Mouse (Mus musculus): ENCODE results near the gene Dus1l.
"Not testable (repeated sequence)": the region's sequence is repeated elsewhere in the genome, so short reads cannot be mapped to it uniquely, and the experiment has no call there.

Dus1l gene

GRCm38 (mm10) chr11:120819556-120819955, 23.4 kb upstream of the Dus1l start:
- no peak for DNase-seq (ENCODE audit: low spot score)

- DNase-seq (ENCODE audit: low spot score) = no peak
Observed at GRCm38 (mm10) chr11:120818251-120818650, 22.0 kb upstream of the Dus1l start.

DNA sequence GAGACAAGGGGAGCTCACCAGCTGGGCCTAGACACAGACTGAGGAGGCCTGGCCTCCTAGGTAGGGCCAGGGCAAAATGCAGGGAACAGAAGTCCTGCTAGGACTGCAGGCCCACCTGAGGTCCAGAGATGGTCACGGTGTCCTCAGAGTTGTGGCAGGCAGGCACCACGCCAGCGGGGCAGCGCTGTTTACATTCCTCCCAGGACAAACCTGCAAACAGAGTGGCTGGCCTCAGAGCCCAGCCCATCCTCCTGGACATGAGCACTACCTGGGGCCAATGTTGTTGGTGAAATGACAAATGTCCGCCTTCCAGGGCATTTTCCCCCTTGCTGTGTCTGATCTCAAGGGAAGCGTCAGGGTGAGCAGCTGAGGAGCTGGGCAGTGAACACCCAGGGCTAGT, 21.2 kb upstream of the Dus1l start:
- no peak for DNase-seq (ENCODE audit: low spot score)

- no peak for DNase-seq (ENCODE audit: low spot score)
Observed at GRCm38 (mm10) chr11:120812068-120812467, 15.9 kb upstream of the Dus1l start.

- no peak for DNase-seq (ENCODE audit: low spot score)
Observed at GRCm38 (mm10) chr11:120808010-120808409, 11.8 kb upstream of the Dus1l start.

- no peak for DNase-seq (ENCODE audit: low spot score)
Observed at GRCm38 (mm10) chr11:120805375-120806298, 9.4 kb upstream of the Dus1l start.

GRCm38 (mm10) chr11:120804769-120805168, 8.6 kb upstream of the Dus1l start:
- no peak for DNase-seq (ENCODE audit: low spot score)

DNA sequence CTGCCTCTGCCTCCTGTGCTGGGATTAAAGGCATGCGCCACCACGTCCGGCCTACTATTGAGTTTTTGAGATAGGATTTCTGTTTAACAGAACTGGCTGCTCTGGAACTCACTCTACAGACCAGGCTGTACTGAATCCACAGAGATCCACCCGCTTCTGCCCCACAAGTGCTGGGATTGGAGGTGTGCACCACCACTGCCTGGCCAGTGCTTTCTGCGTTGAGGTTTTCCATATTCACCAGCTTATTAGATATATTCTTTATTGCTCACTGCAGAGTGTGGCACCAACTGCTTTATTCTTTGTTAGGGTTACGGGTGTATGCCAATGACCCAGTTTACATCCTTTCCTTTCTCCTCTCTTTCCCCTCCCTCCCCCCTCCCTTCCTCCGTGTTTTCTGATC, 8.1 kb upstream of the Dus1l start:
- no peak for DNase-seq (ENCODE audit: low spot score)

DNA sequence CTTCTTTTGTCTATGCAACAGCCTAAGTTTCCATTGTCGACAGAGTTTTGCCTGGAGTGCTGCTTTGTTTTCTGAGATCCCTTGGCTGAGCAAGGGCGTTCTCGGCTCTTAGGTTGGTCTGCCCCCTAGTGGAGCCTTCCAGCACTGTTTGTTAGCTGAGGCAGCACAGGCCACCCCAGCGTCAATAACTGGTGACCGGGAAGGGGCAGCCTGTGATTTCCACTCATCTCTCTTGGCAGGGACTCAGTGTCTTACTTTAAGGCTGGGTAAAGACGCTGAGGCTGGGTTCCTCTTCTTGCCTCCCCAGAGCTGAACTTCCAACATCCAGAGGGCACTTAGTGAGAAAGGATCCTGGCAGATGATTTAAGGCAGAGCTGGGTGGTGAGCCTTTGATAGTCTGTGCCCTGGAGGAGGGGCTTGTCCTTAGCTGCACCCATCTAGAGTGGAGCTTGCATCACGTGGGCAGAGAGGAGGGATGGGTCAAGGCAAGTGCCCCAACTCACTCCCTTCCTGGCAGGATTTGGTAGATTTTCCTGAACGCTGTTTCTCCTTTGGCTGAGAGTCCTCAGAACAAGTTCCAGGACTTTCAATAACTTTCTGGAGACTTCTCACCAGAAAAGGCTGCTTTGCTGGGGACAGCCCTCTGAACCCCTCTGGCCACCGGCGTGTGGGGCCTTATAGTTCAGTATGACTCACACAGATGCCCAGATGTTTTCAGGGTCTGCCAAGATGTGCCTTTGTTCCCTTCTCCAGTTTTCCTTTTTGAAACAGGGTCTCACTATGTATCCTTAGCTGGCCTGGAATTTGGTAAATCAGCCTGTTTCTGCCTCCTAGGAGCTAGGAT, 4.1 kb upstream of the Dus1l start:
- peak; percentile 66 for DNase-seq (ENCODE audit: low spot score)

DNA sequence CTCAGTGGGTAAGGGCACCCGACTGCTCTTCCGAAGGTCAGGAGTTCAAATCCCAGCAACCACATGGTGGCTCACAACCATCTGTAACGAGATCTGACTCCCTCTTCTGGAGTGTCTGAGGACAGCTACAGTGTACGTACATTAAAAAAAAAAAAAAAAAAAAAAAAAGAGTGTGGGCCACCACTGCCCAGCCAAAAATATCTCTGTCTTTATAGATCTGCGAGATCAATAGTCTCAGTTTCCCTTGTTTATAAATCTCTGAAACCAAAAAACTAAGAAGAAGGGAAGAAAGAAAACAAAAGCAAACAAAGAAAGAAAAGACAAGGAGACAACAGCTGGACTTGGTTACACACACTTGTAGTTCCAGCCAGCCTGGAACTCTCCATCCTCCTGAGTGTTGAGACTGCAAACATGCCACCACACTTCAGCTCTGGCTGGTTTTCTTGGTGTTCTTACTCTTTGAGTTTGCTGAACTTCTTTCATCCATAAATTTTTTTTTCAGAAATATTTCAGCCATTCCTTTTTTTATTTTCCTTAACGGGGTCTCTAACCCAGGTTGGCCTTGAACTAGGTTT, 3.2 kb upstream of the Dus1l start:
- DNase-seq (ENCODE audit: low spot score) = no peak

DNA sequence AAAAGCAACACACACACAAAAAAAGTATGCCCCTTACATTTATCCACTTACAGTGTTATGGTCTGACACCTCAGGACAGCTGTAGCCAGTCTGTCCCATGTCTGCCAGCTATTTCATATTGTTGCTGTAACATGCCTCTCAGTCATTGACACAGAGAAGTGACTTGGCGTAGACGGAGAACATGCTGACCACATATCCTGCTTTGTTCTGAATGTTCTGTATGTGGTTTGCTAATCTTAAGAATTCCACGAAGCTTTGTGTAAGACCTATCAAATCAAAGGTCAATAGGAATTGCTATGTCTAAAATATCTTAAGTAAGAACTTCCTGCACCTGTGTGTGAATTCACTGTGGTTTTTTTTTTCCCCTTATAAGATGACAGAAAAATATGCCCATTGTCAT, 2.0 kb upstream of the Dus1l start:
- no peak for DNase-seq (ENCODE audit: low spot score)

DNA sequence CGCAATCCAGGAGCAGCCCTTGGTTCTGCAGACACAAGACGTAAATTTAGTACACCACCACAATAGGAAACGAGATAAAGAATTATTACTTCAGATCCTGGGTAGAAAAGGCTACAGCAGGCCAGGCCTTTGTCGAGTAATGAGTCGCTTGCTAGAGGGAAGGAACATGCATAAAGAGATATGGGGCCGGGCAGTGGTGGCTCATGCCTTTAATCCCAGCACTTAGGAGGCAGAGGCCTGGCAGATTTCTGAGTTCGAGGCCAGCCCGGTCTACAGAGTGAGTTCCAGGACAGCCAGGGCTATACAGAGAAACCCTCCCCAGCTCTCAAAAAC, 377 bp upstream of the Dus1l start:
- no peak for DNase-seq (ENCODE audit: low spot score)

- DNase-seq (ENCODE audit: low spot score) = no peak
Observed at GRCm38 (mm10) chr11:120792652-120793051, 3.6 kb downstream of the Dus1l start.

DNA sequence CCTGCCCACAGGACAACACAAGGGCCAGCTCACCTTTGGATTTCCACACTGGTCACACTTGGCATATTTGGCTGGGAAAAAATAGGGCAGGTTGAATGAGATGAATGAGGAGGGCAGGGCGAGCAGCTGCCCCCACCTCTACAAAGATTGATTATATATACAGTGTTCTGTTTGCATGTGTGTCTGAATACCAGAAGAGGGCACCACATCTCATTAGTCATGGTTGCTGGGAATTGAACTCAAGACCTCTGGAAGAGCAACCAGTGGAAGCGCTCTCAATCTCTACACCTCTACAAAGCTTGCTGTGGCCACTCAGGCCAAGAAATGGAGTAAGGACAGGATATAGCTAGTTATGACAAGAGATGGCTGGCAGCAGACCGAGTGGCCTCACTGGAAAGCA, 6.4 kb downstream of the Dus1l start:
- no peak for DNase-seq (ENCODE audit: low spot score)

GRCm38 (mm10) chr11:120789355-120789754, 6.8 kb downstream of the Dus1l start:
- DNase-seq (ENCODE audit: low spot score) = no peak

DNA sequence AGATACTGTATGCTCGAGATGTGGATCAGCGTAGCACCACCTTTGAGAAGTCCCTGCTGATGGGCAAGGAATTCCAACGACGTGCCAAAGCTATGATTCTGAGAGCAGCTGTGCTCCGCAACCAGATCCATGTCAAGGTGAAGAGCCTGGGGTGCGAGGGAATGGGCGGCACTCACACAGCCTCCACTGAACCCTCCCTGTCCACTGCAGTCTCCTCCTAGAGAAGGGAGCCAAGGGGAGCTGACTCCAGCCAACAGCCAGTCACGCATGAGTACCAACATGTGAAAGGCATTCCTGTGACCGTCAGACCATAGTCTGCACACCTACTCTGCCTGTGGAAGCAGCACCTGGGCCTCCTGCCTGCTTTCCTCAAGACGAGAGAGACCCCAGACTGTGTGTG, 7.7 kb downstream of the Dus1l start:
- DNase-seq (ENCODE audit: low spot score) = not testable (repeated sequence)

- no peak for DNase-seq (ENCODE audit: low spot score)
Observed at GRCm38 (mm10) chr11:120785145-120785544, 11.1 kb downstream of the Dus1l start.

- peak; percentile 62 for DNase-seq (ENCODE audit: low spot score)
Observed at GRCm38 (mm10) chr11:120784064-120784791, 12.0 kb downstream of the Dus1l start, which contains the start of the genes Rfng and Gps1. Gene Rfng, minus strand, starts transcription at chr11:120784207. Gene Gps1, plus strand, starts transcription at chr11:120784272.

DNA sequence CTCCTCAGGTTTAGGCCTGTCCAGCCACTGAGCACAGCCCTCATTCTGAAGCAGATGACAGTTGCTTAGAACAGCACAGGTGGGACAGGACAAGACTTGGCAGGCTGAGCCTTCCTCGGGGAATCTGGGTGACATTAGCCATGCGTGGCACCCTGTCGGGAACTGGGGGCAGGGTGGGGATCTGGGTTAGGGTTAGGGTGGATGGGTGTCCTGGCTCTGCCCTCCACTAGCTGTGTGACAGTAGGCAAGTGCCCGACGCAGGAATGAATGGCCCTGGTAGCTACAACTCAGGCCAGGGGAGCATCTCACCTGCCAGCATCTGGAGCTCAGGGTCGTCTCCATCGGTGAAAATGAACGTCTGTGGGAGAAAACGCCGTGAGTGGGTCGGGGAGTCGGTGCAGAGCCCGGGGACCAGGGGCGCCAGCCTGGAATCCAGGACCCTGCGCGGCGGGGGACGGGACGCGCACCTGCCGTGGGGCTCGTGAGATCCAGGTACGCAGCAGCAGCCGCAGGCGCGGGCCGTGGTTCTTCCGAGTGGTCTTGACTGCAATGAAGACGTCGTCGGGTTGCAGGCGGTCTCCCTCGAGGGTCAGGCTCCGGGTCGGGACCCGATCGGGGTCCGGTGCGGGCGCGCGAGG, 12.7 kb downstream of the Dus1l start:
- DNase-seq (ENCODE audit: low spot score) = no peak

- DNase-seq (ENCODE audit: low spot score) = not testable (repeated sequence)
Observed at GRCm38 (mm10) chr11:120781361-120781760, 14.8 kb downstream of the Dus1l start.

DNA sequence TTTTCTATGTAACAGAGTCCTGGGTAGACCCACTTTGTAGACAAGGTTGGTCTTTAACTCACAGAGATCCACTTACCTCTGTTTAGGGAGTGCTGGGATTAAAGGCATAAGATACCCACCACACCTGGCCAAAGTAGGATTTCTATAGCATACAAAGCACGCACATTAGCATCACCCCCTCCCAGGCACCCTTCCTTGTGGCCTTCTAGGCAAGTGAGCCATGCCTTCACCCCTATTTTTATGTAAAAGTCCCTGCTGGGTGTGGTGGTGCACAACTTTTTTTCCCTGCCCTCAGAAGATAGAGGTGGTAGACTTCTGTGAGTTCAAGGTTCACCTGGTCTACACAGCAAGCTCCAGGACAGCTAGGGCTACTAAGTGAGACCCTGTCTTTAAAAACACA, 16.3 kb downstream of the Dus1l start:
- no peak for DNase-seq (ENCODE audit: low spot score)
